Mouse (Mus musculus): ENCODE measurements around the gene Dcp1b.

- no peak for TF ChIP-seq CTCF (IDR thresholded peaks at IDR 0.05; ENCODE audit: low read depth, low read length)
- TF ChIP-seq POLR2A (IDR thresholded peaks at IDR 0.05; ENCODE audit: extremely low read depth, insufficient read depth, low read length), result no peak
These were observed 43.5 kb downstream of the Dcp1b start for GRCm38 (mm10) chr6:119218591-119218990.
